Mouse (Mus musculus): ENCODE measurements around the gene Gm37240. TPM values are rescaled to one million over a fixed set of nuclear protein-coding genes. Genes with fewer than 3 reads are reported as not detected.

Gene Gm37240
- polyA plus RNA-seq, 1 experiment = not detected

- Histone ChIP-seq H3K4me3 (ENCODE audit: insufficient read depth, low read depth, low read length) (no peak overlapping the region), H3K27ac (replicated peaks; ENCODE audit: low read depth, low read length) (no peak overlapping the region), H3K4me1 (ENCODE audit: control insufficient read depth, insufficient read depth, insufficient read length, low read length) (no peaks in the 10 kb centered on the region)
Measured at GRCm38 (mm10) chr3:84955011-84955775, 932.1 kb downstream of the Gm37240 start.

DNA sequence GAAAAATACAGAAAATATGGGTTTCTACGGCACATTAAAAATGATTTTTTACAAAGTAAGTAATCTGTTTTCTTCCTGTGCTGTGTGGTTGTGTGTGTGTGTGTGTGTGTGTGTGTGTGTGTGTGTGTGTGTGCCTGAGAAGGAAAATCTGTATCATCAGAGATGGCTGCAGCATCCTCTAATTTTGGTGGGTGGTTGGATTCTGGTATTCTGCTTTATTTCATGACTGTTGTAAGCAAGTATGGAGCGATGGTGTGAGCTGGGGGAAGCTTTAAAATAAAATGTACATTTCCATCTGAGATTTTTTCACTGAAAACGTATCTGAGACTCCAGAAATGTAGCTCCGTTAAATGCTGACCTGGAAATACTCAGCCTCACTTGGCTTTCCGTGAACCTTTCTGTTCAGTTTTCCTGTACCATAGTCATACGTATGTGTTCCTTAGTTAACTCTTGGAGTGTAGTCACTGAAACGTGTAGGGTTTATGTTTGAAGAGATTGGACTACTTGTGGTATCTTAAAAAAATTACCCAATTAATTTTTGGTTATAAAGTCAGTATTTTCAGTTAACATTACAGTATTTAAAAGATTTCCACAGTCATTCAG is 934.6 kb downstream of the Gm37240 start:
- Histone ChIP-seq H3K4me1 (ENCODE audit: control insufficient read depth, insufficient read depth, insufficient read length, low read length) (no peaks in the 10 kb centered on the region), H3K27ac (replicated peaks; ENCODE audit: low read depth, low read length) (no peak overlapping the region), H3K4me3 (ENCODE audit: insufficient read depth, low read depth, low read length) (peak overlapping the region; percentile 36)

- Histone ChIP-seq H3K4me1 (ENCODE audit: control insufficient read depth, insufficient read depth, insufficient read length, low read length) (no peaks in the 10 kb centered on the region), H3K27ac (replicated peaks; ENCODE audit: low read depth, low read length) (no peak overlapping the region), H3K4me3 (ENCODE audit: insufficient read depth, low read depth, low read length) (peak overlapping the region; percentile 36)
Measured at GRCm38 (mm10) chr3:84952135-84952534, 935.2 kb downstream of the Gm37240 start.

DNA sequence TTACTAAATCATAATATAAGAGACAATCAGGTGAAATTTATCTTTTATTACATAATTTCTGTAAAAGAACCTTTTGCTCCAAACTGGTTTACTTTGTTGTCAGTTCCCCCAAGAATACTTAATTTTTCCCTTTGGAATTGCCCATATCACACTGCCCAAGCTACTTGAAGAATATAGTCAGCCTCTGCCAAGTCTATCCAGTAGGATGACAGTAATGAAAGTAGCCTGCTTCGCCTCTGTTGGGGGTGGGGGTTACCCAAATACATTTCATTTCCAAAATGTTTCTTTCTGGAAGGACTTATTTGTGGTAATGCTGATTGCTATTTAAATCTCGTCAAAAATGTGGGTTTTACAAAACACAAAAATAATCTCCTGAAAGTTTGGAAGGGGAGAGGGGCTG is 935.6 kb downstream of the Gm37240 start:
- no peak overlapping the region for H3K27ac ChIP-seq (replicated peaks; ENCODE audit: low read depth, low read length)
- no peak overlapping the region for H3K4me3 ChIP-seq (ENCODE audit: insufficient read depth, low read depth, low read length)
- H3K4me1 ChIP-seq (ENCODE audit: control insufficient read depth, insufficient read depth, insufficient read length, low read length) = no peaks in the 10 kb centered on the region

GRCm38 (mm10) chr3:84949387-84949786 is 937.9 kb downstream of the Gm37240 start:
- Histone ChIP-seq H3K27ac (replicated peaks; ENCODE audit: low read depth, low read length) (no peak overlapping the region), H3K4me3 (ENCODE audit: insufficient read depth, low read depth, low read length) (no peak overlapping the region), H3K4me1 (ENCODE audit: control insufficient read depth, insufficient read depth, insufficient read length, low read length) (no peaks in the 10 kb centered on the region; the same call in 1 of the 2 replicates)

DNA sequence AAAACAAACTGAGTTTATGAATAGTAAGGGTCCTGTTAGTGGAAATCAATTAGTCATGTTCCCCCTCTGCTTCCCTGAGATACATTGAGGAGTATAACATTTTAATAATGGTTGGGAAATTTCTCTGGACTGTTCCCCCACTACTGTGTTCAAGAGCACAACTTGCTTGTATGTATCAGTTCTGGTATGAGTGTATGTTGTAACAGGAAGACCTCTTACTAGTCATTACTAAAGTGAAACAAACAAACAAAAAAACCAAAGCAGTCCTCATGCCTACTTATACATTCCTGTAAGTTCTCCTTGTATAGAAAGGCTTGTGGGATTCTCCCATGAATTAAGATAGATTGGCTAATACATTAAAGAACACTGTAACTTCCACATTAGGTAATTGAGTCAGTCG is 940.9 kb downstream of the Gm37240 start:
- H3K4me3 ChIP-seq (ENCODE audit: insufficient read depth, low read depth, low read length) = no peak overlapping the region
- H3K4me1 ChIP-seq (ENCODE audit: control insufficient read depth, insufficient read depth, insufficient read length, low read length) = no peaks in the 10 kb centered on the region; the same call in 1 of the 2 replicates
- H3K27ac ChIP-seq (replicated peaks; ENCODE audit: low read depth, low read length) = no peak overlapping the region

DNA sequence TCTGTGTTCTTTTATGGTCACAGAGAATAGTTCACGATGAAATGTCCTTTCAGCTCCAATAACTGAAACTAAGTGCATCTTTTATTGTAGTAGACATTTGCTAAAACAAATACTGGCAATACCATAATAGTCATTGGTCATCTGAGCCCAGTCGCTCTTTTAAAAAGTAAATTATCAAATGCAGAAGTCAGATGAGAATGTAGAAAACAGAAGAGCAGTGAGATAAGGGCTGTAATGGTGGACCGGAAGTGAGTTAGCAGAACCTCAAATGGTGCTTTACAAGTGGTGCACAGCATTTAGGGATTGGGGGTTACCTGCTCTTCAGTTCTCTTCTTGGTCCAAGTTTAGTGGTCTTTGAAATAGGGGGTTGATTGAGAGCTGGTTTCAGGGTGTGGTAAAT is 942.4 kb downstream of the Gm37240 start:
- Histone ChIP-seq H3K27ac (replicated peaks; ENCODE audit: low read depth, low read length) (no peak overlapping the region), H3K4me3 (ENCODE audit: insufficient read depth, low read depth, low read length) (no peak overlapping the region), H3K4me1 (ENCODE audit: control insufficient read depth, insufficient read depth, insufficient read length, low read length) (no peaks in the 10 kb centered on the region; the same call in 1 of the 2 replicates)

GRCm38 (mm10) chr3:84937360-84938355 is 949.7 kb downstream of the Gm37240 start:
- no peak overlapping the region for H3K4me3 ChIP-seq (ENCODE audit: insufficient read depth, low read depth, low read length)
- H3K27ac ChIP-seq (replicated peaks; ENCODE audit: low read depth, low read length) = no peak overlapping the region
- no peaks in the 10 kb centered on the region; the same call in 1 of the 2 replicates for H3K4me1 ChIP-seq (ENCODE audit: control insufficient read depth, insufficient read depth, insufficient read length, low read length)

DNA sequence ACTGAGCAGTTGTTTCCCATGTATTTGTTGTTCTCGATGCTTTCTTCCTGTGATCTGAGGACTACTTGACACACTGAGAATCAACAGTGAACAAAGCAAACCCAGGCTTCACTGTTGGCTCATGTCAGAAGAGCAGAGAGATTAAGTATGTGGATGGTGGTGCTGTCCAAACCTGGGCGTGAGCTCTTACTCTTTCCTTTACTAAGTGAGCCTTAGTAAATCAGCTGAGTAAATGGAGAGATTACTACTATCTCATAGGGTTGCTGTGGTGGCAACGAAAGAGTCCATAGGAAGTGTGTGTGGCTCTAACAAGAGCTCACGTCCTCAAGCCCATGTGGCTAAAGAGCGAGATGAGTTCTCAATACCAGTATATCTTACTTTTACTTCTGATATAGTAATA is 950.4 kb downstream of the Gm37240 start:
- Histone ChIP-seq H3K4me1 (ENCODE audit: control insufficient read depth, insufficient read depth, insufficient read length, low read length) (no peaks in the 10 kb centered on the region; the same call in 1 of the 2 replicates), H3K4me3 (ENCODE audit: insufficient read depth, low read depth, low read length) (no peak overlapping the region), H3K27ac (replicated peaks; ENCODE audit: low read depth, low read length) (no peak overlapping the region)

DNA sequence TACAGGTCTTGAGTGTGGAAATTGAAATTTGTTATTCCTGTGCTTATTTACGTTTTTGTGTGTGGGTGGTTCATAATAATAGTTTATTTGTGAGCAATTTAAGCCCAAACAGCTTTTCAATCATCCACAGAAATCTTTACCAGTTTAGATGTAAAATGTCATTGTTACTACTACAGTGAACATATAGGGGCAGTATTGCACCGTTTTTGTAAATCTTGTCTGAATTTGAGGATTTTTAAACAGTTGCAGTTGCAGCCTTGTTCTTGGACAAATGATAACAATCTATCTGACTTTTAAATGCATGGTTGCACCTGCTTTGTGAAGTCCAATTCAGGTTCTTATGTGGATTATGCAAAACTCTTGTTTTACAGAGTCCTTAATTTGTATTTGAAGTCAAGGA is 951.1 kb downstream of the Gm37240 start:
- H3K4me3 ChIP-seq (ENCODE audit: insufficient read depth, low read depth, low read length) = no peak overlapping the region
- H3K4me1 ChIP-seq (ENCODE audit: control insufficient read depth, insufficient read depth, insufficient read length, low read length) = no peaks in the 10 kb centered on the region; the same call in 1 of the 2 replicates
- H3K27ac ChIP-seq (replicated peaks; ENCODE audit: low read depth, low read length) = no peak overlapping the region

DNA sequence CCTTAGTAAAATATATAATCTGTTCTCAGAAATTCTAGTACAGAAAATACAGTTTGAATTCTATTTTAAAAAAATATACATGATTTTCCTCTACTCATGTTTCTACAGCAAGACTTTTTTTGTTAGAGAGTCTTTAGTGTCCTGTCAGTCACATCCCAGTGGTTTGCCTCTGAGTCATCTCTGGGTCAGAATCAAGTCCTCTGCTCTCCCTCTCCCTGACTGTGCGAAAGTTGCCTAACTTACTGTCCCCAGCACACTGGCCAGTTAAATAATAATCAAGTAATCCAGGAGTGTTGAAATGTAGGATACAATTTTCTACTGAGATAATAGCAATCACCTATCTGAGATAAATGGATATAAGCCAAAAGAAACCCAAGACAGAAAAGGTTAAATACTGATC is 951.6 kb downstream of the Gm37240 start:
- H3K4me3 ChIP-seq (ENCODE audit: insufficient read depth, low read depth, low read length) = no peak overlapping the region
- no peak overlapping the region for H3K27ac ChIP-seq (replicated peaks; ENCODE audit: low read depth, low read length)
- H3K4me1 ChIP-seq (ENCODE audit: control insufficient read depth, insufficient read depth, insufficient read length, low read length) = no peaks in the 10 kb centered on the region; the same call in 1 of the 2 replicates

DNA sequence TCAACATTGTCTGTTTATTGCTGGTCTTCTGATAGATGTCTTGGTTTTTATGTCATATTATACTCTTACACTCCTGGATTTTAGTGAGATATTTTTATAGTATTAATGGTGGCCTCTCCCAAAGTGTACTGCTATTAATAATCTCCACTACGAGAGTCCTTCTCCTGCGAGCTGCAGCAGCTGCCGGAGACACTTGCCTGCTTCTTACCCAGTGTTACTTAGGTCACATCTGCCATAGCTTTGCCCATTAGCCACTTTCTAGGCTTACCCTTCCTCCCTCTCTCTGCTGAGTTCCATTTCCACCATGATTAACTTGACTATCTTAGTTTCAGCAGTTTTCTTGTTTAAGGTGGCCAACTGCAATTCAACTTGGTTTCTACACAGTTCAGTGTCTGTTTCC is 956.6 kb downstream of the Gm37240 start:
- Histone ChIP-seq H3K4me3 (ENCODE audit: insufficient read depth, low read depth, low read length) (no peak overlapping the region), H3K4me1 (ENCODE audit: control insufficient read depth, insufficient read depth, insufficient read length, low read length) (no peaks in the 10 kb centered on the region), H3K27ac (replicated peaks; ENCODE audit: low read depth, low read length) (no peak overlapping the region)

DNA sequence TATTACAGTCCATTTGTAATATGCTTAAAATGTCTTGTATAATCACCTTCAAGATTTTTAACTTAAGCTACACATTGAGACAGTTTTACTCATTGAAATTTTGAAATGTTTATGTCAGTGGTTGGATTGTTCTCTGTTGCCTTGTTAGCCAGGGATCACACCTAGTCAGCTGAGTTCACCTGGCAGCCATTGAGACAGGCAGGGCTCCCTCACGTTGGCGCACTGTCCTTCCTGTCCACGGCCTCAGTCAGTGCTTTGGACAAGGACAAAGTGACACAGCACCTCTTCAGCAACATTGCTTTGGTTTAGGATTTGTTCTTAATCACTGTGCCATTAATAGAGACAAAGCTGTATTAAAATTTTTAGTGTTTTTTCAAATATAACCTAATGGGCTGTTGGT is 958.1 kb downstream of the Gm37240 start:
- no peaks in the 10 kb centered on the region for H3K4me1 ChIP-seq (ENCODE audit: control insufficient read depth, insufficient read depth, insufficient read length, low read length)
- H3K27ac ChIP-seq (replicated peaks; ENCODE audit: low read depth, low read length) = no peak overlapping the region
- no peak overlapping the region for H3K4me3 ChIP-seq (ENCODE audit: insufficient read depth, low read depth, low read length)

- H3K4me1 ChIP-seq (ENCODE audit: control insufficient read depth, insufficient read depth, insufficient read length, low read length) = no peaks in the 10 kb centered on the region
- no peak overlapping the region for H3K4me3 ChIP-seq (ENCODE audit: insufficient read depth, low read depth, low read length)
- H3K27ac ChIP-seq (replicated peaks; ENCODE audit: low read depth, low read length) = no peak overlapping the region
Measured at GRCm38 (mm10) chr3:84927901-84928300, 959.4 kb downstream of the Gm37240 start.

DNA sequence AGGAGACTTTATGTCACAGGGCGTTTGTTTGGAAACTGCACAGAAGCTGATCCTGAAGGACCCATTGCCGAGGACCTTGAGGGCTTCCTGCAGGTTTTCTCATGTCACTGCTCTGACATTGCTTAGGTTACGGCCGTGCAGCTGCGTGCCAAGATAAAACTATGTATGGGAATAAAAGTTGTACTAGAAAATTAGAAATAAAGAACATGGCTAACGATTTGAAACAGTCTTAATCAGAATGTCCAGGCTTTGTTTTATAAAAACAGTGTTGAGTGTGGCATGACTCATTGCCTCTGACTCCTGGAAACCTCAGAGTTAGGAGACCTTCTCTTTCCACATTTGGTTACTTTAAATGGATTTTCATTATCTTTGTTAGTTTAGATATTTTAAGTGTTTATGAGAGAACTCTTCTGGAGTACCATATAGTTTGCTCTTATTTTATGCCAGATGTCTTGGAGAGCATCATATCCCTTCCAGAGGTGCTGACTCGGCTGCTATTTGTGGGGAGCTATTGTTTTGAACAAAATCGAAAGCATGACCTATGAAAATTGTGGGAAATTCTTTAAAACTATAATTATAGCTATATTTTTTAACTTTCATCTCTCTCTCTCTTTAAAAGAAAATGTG is 960.0 kb downstream of the Gm37240 start:
- H3K27ac ChIP-seq (replicated peaks; ENCODE audit: low read depth, low read length) = no peak overlapping the region
- H3K4me1 ChIP-seq (ENCODE audit: control insufficient read depth, insufficient read depth, insufficient read length, low read length) = no peaks in the 10 kb centered on the region
- H3K4me3 ChIP-seq (ENCODE audit: insufficient read depth, low read depth, low read length) = no peak overlapping the region
